Mouse (Mus musculus) bone marrow macrophage, adult 2 months (primary cell): Measurements from ENCODE around the gene Rtkn2.

Experiments
- CTCF ChIP-seq: IDR thresholded peaks from 2 replicates; pipeline ENCODE4 v1.5.1; 2012; ENCODE audit warnings: low read depth, mild to moderate bottlenecking, low read length, moderate library complexity
- POLR2A ChIP-seq: IDR thresholded peaks from 2 replicates; pipeline ENCODE4 v1.6.1; 2012; ENCODE audit warnings: mild to moderate bottlenecking, low read depth, low read length, borderline replicate concordance

DNA sequence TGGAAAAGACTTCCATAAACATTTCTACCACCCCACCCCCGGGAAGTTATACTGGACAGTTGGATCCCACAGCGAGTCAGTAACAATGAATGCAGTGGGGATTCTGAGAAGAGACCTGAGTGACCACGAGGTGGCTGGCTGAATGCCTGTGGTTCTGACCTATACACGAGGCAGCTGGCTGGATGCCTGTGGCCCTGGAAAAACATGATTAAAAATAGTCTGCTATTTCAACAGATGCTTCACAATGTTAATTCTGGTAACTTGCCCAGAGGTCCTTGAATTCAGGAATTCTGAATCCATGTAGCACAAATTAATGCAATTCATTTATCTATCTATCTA lies 110.8 kb downstream of the Rtkn2 start:
- no peak for TF ChIP-seq POLR2A
- TF ChIP-seq CTCF, result no peak
